Mouse (Mus musculus) limb, embryonic 11.5 days (tissue): ENCODE results near the gene Epha3. TPM values are rescaled to one million over a fixed set of nuclear protein-coding genes. Genes with fewer than 3 reads are reported as not detected.

Experiments
- ATAC-seq: fragments of 200-750 bp; cut with Nextera tagmentation; 2 replicates; pipeline ENCODE4 v1.8.0; 2017; ENCODE audit warnings: low read depth; ENCODE audit not compliant: insufficient number of reproducible peaks, low FRiP score, low TSS enrichment
- DNase-seq: peaks from one replicate; pipeline ENCODE4 v3.0.0-alpha.2; 2015; ENCODE audit warnings: low spot score
- H3K27ac ChIP-seq: fragments of 300-500 bp; sonication (generic); replicated peaks from 2 replicates; pipeline ENCODE4 v1.5.1; 2014; ENCODE audit warnings: low read depth, mild to moderate bottlenecking, low read length
- H3K27me3 ChIP-seq: fragments of 300-500 bp; sonication (generic); 2 replicates; pipeline ENCODE4 v1.6.1; 2014; ENCODE audit warnings: mild to moderate bottlenecking, low read length, mixed read lengths; ENCODE audit not compliant: control insufficient read depth, insufficient read depth
- H3K36me3 ChIP-seq: fragments of 300-500 bp; sonication (generic); 2 replicates; pipeline ENCODE4 v1.6.1; 2014; ENCODE audit warnings: mild to moderate bottlenecking, low read length, moderate library complexity, mixed read lengths; ENCODE audit not compliant: control insufficient read depth, insufficient read depth
- H3K4me1 ChIP-seq: fragments of 300-500 bp; sonication (generic); 2 replicates; pipeline ENCODE4 v1.6.1; 2014; ENCODE audit warnings: low read length, mixed read lengths; ENCODE audit not compliant: control insufficient read depth, insufficient read depth
- H3K4me2 ChIP-seq: fragments of 300-500 bp; sonication (generic); 2 replicates; pipeline ENCODE4 v1.6.1; 2014; ENCODE audit warnings: low read depth, mild to moderate bottlenecking, moderate library complexity; ENCODE audit not compliant: severe bottlenecking
- H3K4me3 ChIP-seq: fragments of 300-500 bp; sonication (generic); 2 replicates; pipeline ENCODE4 v1.5.1; 2014; ENCODE audit warnings: low read depth, low read length
- H3K9ac ChIP-seq: fragments of 300-500 bp; sonication (generic); 2 replicates; pipeline ENCODE4 v1.6.1; 2014; ENCODE audit warnings: mild to moderate bottlenecking, low read length
- H3K9me3 ChIP-seq: fragments of 300-500 bp; sonication (generic); 2 replicates; pipeline ENCODE4 v1.6.1; 2016; ENCODE audit warnings: low read length; ENCODE audit not compliant: control insufficient read depth
- WGBS: fragments of 180-500 bp; shearing (Covaris S2); extraction: QIAGEN DNeasy Blood & Tissue Kit; methylation state at CpG from one replicate; pipeline ENCODE4 v1.1.7; 2014; 5-methylcytosine and 5-hydroxymethylcytosine counted together
- polyA plus RNA-seq: library from polyadenylated mRNA; unstranded; fragments of >200 nt; fragmentation: Nextera tagmentation; extraction: Ambion mirVana; gene quantifications from 2 replicates; pipeline ENCODE4 v1.2.1, GENCODE M21; 2014

The Epha3 gene
- polyA plus RNA-seq, 1 experiment from 2014 or later = 16.8 TPM

GRCm38 (mm10) chr16:63719235-63719634 is 144.7 kb downstream of the Epha3 start:
- H3K4me2 ChIP-seq = no peak overlapping the region
- H3K4me1 ChIP-seq = no peaks in the 10 kb centered on the region
- no peak overlapping the region for H3K4me3 ChIP-seq
- 68% methylated on average over 1 of the region's 1 CpGs for WGBS
- H3K9me3 ChIP-seq = no peaks in the 10 kb centered on the region
- DNase-seq (no peak), ATAC-seq (no peak)
- H3K27ac ChIP-seq = no peak overlapping the region
- no peak overlapping the region for H3K9ac ChIP-seq
- H3K36me3 ChIP-seq = no peaks in the 10 kb centered on the region
- H3K27me3 ChIP-seq = no peaks in the 10 kb centered on the region

DNA sequence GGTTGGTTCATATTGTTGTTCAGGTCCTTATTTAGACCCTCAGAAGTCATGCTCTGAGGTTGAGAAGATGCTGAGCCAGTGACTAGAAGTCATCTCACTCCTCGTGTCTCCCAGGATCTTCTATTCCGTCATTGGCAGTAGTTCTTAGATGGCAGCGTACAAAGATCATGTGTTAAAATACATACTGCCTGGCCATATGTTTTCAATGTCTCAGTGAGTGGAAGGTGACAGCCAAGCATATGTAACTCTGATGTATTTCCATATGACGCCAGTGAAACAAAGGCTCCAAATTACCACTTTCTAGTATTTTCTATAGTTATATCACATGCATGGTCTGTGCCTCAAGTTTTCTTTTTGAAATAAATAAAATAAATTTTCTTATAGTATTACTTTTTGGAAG is 146.7 kb downstream of the Epha3 start:
- H3K9ac ChIP-seq = no peak overlapping the region
- no peaks in the 10 kb centered on the region for H3K4me1 ChIP-seq
- WGBS = 86% methylated on average over 4 of the region's 4 CpGs
- H3K4me2 ChIP-seq = no peak overlapping the region
- H3K27ac ChIP-seq = no peak overlapping the region
- H3K9me3 ChIP-seq = no peaks in the 10 kb centered on the region
- H3K27me3 ChIP-seq = no peaks in the 10 kb centered on the region
- DNase-seq (no peak), ATAC-seq (no peak)
- no peaks in the 10 kb centered on the region for H3K36me3 ChIP-seq
- H3K4me3 ChIP-seq = no peak overlapping the region

- H3K27ac ChIP-seq = no peak overlapping the region
- ATAC-seq (no peak), DNase-seq (peak; percentile 25)
- 64% methylated on average over 17 of the region's 17 CpGs for WGBS
- no peaks in the 10 kb centered on the region for H3K36me3 ChIP-seq
- H3K9me3 ChIP-seq = no peaks in the 10 kb centered on the region
- no peak overlapping the region for H3K9ac ChIP-seq
- no peak overlapping the region for H3K4me3 ChIP-seq
- no peak overlapping the region for H3K4me2 ChIP-seq
- H3K4me1 ChIP-seq = no peaks in the 10 kb centered on the region
- H3K27me3 ChIP-seq = no peaks in the 10 kb centered on the region
Measured at GRCm38 (mm10) chr16:63706912-63707868, 156.8 kb downstream of the Epha3 start.

DNA sequence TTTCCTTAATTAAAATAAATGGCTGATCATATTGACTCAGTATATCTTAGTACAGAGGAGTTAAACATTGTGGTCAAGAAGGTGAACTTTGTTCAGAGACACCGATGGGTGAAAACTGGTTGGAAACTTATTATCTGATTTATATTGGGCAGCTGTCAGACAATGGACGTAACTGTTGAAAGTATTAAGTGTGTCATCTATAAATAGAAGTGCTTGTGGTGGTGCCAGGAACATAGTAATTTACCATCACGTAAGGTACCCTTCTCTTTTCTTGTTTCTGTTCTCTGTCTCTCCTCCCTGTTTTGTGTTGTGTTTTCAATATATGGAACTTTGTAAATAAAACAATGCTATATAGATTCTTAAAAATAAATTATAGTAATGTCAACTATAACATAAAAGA is 174.6 kb downstream of the Epha3 start:
- 78% methylated on average over 3 of the region's 3 CpGs for WGBS
- no peak overlapping the region for H3K27ac ChIP-seq

GRCm38 (mm10) chr16:63684211-63684610 is 179.8 kb downstream of the Epha3 start:
- DNase-seq = no peak
- no peaks in the 10 kb centered on the region for H3K36me3 ChIP-seq
- no peak overlapping the region for H3K4me2 ChIP-seq
- no peaks in the 10 kb centered on the region for H3K9me3 ChIP-seq
- no peaks in the 10 kb centered on the region for H3K4me1 ChIP-seq
- H3K9ac ChIP-seq = no peak overlapping the region
- ATAC-seq = no peak
- 86% methylated on average over 4 of the region's 4 CpGs for WGBS
- H3K27ac ChIP-seq = no peak overlapping the region
- H3K4me3 ChIP-seq = no peak overlapping the region
- H3K27me3 ChIP-seq = no peaks in the 10 kb centered on the region

More for the DNA sequence above, 174.6 kb downstream of the Epha3 start:
- Histone ChIP-seq H3K27me3 (no peaks in the 10 kb centered on the region), H3K9me3 (no peaks in the 10 kb centered on the region), H3K9ac (no peak overlapping the region), H3K4me3 (no peak overlapping the region), H3K36me3 (no peaks in the 10 kb centered on the region), H3K4me1 (no peaks in the 10 kb centered on the region), H3K4me2 (no peak overlapping the region)
- DNase-seq (no peak), ATAC-seq (no peak)

- Histone ChIP-seq H3K4me1 (no peaks in the 10 kb centered on the region), H3K9me3 (no peaks in the 10 kb centered on the region), H3K27ac (no peak overlapping the region), H3K9ac (no peak overlapping the region), H3K4me2 (no peak overlapping the region), H3K36me3 (no peaks in the 10 kb centered on the region), H3K4me3 (no peak overlapping the region), H3K27me3 (no peaks in the 10 kb centered on the region)
- no peak for DNase-seq
- ATAC-seq = no peak
- 67% methylated on average over 1 of the region's 1 CpGs for WGBS
Measured at GRCm38 (mm10) chr16:63674426-63674825, 189.5 kb downstream of the Epha3 start.

- Histone ChIP-seq H3K4me2 (no peak overlapping the region), H3K9ac (no peak overlapping the region), H3K27me3 (no peaks in the 10 kb centered on the region), H3K4me1 (no peaks in the 10 kb centered on the region), H3K36me3 (no peaks in the 10 kb centered on the region), H3K27ac (no peak overlapping the region), H3K9me3 (no peaks in the 10 kb centered on the region), H3K4me3 (no peak overlapping the region)
- DNase-seq = no peak
- no peak for ATAC-seq
- WGBS = 93% methylated on average over 9 of the region's 9 CpGs
Measured at GRCm38 (mm10) chr16:63673236-63673840, 190.6 kb downstream of the Epha3 start.

- Histone ChIP-seq H3K9me3 (no peaks in the 10 kb centered on the region), H3K4me1 (no peaks in the 10 kb centered on the region), H3K36me3 (no peaks in the 10 kb centered on the region), H3K4me2 (no peak overlapping the region), H3K27me3 (no peaks in the 10 kb centered on the region), H3K27ac (no peak overlapping the region), H3K4me3 (no peak overlapping the region), H3K9ac (no peak overlapping the region)
- WGBS = 40% methylated on average over 3 of the region's 3 CpGs
- ATAC-seq (no peak), DNase-seq (no peak)
Measured at GRCm38 (mm10) chr16:63665897-63666464, 198.0 kb downstream of the Epha3 start.
